Mouse (Mus musculus): ENCODE measurements around the gene Gm2174. TPM values are rescaled to one million over a fixed set of nuclear protein-coding genes. Genes with fewer than 3 reads are reported as not detected.
A peak's percentile ranks its signal among the peaks of the same experiment; 100 is the strongest.

Gene Gm2174
- total RNA-seq, 2 experiments from 2014 or later = 0.79 to 0.92 TPM

DNA sequence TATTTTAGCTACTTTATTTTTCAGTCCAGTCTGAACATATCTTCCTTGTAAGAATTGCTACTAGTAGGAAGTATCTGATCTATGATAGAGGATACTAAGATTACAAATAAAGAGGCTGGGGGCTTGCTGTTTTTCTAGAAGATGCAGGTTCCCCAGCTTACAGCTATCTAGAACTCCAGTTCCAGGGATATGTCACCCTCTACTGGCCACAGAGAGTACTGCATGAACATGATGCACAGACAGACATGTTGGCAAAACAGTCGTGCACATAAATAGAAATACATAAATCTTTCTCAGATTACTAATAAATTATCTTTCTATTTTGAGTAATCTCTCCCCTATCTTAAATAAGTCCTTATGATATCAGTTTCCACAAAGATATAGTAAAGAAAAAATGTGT is 42.0 kb downstream of the Gm2174 start:
- DNase-seq = peak; percentile 69 to 79
- intact Hi-C loops (cut with DNase I) = loop anchor here (1.0 kb wide), 1 partner anchor 62 kb away; no protein-coding TSS in a partner anchor

DNA sequence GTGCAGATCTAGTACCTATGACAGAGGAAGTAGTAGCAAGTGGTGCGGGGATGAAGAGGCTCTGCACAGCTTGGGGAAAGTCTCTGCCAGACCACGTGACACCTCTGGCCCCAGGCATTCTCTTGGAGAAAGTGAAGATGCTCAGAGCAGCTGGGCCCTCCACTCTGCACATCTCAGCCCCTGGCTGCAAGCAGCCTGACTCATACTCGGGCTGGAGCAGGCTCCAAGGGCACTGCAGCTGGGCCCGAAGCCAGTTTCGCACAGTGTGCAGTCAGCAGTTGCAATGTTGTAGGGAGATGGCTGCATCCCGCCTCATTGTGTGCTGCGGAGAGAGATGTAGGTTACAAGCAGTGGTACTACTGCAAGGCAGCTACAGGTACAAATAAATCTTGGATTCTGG is 49.5 kb downstream of the Gm2174 start:
- intact Hi-C loops (cut with DNase I) = no loop called here
- DNase-seq = no peak

Other genes with a start within 250 kb of the Gm2174 start
- not detected for gene Gm773, start 235.1 kb upstream of the Gm2174 start, total RNA-seq (2021)
- gene Zfp449, start 101.6 kb upstream of the Gm2174 start, total RNA-seq (2021) = 1 to 10 TPM; 4.4 to 5.1 TPM
- gene Smim10l2a, start 73.4 kb upstream of the Gm2174 start, total RNA-seq (2021) = not detected
- gene Ints6l, start 6.9 kb downstream of the Gm2174 start, total RNA-seq (2021) = 1 to 10 TPM; 5.5 to 6.7 TPM
- gene Gm10477, start 76.8 kb downstream of the Gm2174 start, total RNA-seq (2021) = not detected
- not detected for gene Gm648, start 101.6 kb downstream of the Gm2174 start, total RNA-seq (2021)
- gene Mmgt1, start 150.1 kb downstream of the Gm2174 start, total RNA-seq (2021) = 10 to 100 TPM; 30.9 to 31.1 TPM
- 10 to 100 TPM; 19.9 to 23.1 TPM for gene Slc9a6, start 161.8 kb downstream of the Gm2174 start, total RNA-seq (2021)

Data from heart, postnatal 36 days (tissue).